Mouse (Mus musculus) megakaryocyte, embryonic 14.5 days (primary cell): Measurements from ENCODE around the gene Snx18.

Source experiments
- FLI1 ChIP-seq: IDR thresholded peaks from 2 replicates; pipeline ENCODE4 v1.6.1; 2012; ENCODE audit warnings: low read length, inconsistent platforms, mixed read lengths
- GATA1 ChIP-seq: IDR thresholded peaks from 3 replicates; pipeline ENCODE4 v1.6.1; 2012; ENCODE audit warnings: mixed read lengths, low read length, inconsistent platforms, borderline replicate concordance

GRCm38 (mm10) chr13:113655511-113655910 lies 37.1 kb upstream of the Snx18 start:
- no peak for TF ChIP-seq GATA1
- no peak for TF ChIP-seq FLI1
